In genomic region chr8:47414258-47414525, GRCm38 (mm10) we compare ENCODE assay signal across 9 mouse cellular contexts. TPM values are rescaled to one million over a fixed set of nuclear protein-coding genes. Genes with fewer than 3 reads are reported as not detected.
DNase-seq lines count a peak whose midpoint lies in the region; ATAC-seq and TF ChIP-seq lines count a peak whose summit lies in the region.
"Not testable (repeated sequence)": the region's sequence is repeated elsewhere in the genome, so short reads cannot be mapped to it uniquely, and the experiment has no call there.
"Had no signal": no experiment of that assay in that cellular context is flagged by ENCODE, and none has a peak within 500 bp of the region (broad histone marks: within the 10 kb centered on the region; RNA-seq: fewer than 3 reads in every experiment).

No protein-coding gene starts in this region.

- peaks cover 31% of the 10 kb centered on the region for H3K27me3 ChIP-seq in forebrain, embryonic 15.5 days
- peaks cover 61% of the 10 kb centered on the region for H3K27me3 ChIP-seq in kidney, embryonic 15.5 days
- peaks cover 43% of the 10 kb centered on the region for H3K27me3 ChIP-seq in limb, embryonic 11.5 days (ENCODE audit: control insufficient read depth, insufficient read depth, low read length)
- H3K27me3 ChIP-seq in midbrain, embryonic 13.5 days, result peaks cover 75% of the 10 kb centered on the region
- peaks cover 18% of the 10 kb centered on the region for H3K27me3 ChIP-seq in stomach, embryonic 16.5 days (ENCODE audit: control insufficient read depth, insufficient read depth, low read length)

- TF ChIP-seq CTCF in cortical plate, adult 2 months (IDR thresholded peaks at IDR 0.05; ENCODE audit: extremely low read depth, insufficient read depth, low read length); lung, adult 2 months (IDR thresholded peaks at IDR 0.05; ENCODE audit: insufficient read depth, low read length): not testable (repeated sequence)

- H3K9ac ChIP-seq in forebrain, embryonic 15.5 days (replicated peaks); kidney, embryonic 15.5 days; limb, embryonic 11.5 days (ENCODE audit: low read length); midbrain, embryonic 13.5 days (replicated peaks); stomach, embryonic 16.5 days (ENCODE audit: low read length): not testable (repeated sequence)

- not testable (repeated sequence) for H3K4me1 ChIP-seq in cortical plate, adult 2 months (ENCODE audit: control insufficient read depth, insufficient read depth, low read length); limb, embryonic 11.5 days (ENCODE audit: control insufficient read depth, insufficient read depth, low read length); lung, adult 2 months (ENCODE audit: control insufficient read depth, insufficient read depth, low read length); stomach, embryonic 16.5 days (ENCODE audit: control insufficient read depth, insufficient read depth, low read length)
- H3K4me1 ChIP-seq in forebrain, embryonic 15.5 days, result peaks cover 27% of the 10 kb centered on the region
- peaks cover 36% of the 10 kb centered on the region for H3K4me1 ChIP-seq in kidney, embryonic 15.5 days
- H3K4me1 ChIP-seq in midbrain, embryonic 13.5 days (replicated peaks), result peaks cover 24% of the 10 kb centered on the region

- peak overlapping the region; percentile 98 for H3K4me2 ChIP-seq in forebrain, embryonic 15.5 days (replicated peaks)
- peak overlapping the region; percentile 94 for H3K4me2 ChIP-seq in kidney, embryonic 15.5 days
- H3K4me2 ChIP-seq in limb, embryonic 11.5 days (ENCODE audit: low read depth, severe bottlenecking), result peak overlapping the region; percentile 93; the same call in 1 of the 2 replicates
- H3K4me2 ChIP-seq in midbrain, embryonic 13.5 days (replicated peaks), result peak overlapping the region; percentile 99
- H3K4me2 ChIP-seq in stomach, embryonic 16.5 days (ENCODE audit: low read depth, low read length), result peak overlapping the region; percentile 81

- peak overlapping the region; percentile 45 for H3K4me3 ChIP-seq in cortical plate, adult 2 months (ENCODE audit: insufficient read depth, low read length)
- peak overlapping the region; percentile 62 for H3K4me3 ChIP-seq in forebrain, embryonic 15.5 days
- peak overlapping the region; percentile 79 for H3K4me3 ChIP-seq in kidney, embryonic 15.5 days (replicated peaks)
- H3K4me3 ChIP-seq in limb, embryonic 11.5 days (ENCODE audit: low read depth, low read length), result not testable (repeated sequence)
- H3K4me3 ChIP-seq in lung, adult 2 months (replicated peaks; ENCODE audit: extremely low read depth, low read depth, low read length), result peak overlapping the region; percentile 72
- H3K4me3 ChIP-seq in midbrain, embryonic 13.5 days (replicated peaks), result peak overlapping the region; percentile 55
- peak overlapping the region; percentile 62 for H3K4me3 ChIP-seq in stomach, embryonic 16.5 days (replicated peaks; ENCODE audit: low read length)

- under 1% methylated on average over 8 of the region's 8 CpGs for WGBS in forebrain, embryonic 15.5 days
- 1% methylated on average over 8 of the region's 8 CpGs for WGBS in kidney, embryonic 15.5 days
- under 1% methylated on average over 8 of the region's 8 CpGs for WGBS in limb, embryonic 11.5 days
- 5% methylated on average over 8 of the region's 8 CpGs for WGBS in lung, adult 2 months
- under 1% methylated on average over 8 of the region's 8 CpGs for WGBS in midbrain, embryonic 13.5 days
- under 1% methylated on average over 8 of the region's 8 CpGs for WGBS in stomach, embryonic 16.5 days

- DNase-seq in heart, postnatal 4 days, result peak; percentile 34
- DNase-seq in limb, embryonic 11.5 days (ENCODE audit: low spot score), result not testable (repeated sequence)
- DNase-seq in lung, adult 2 months, result peak; percentile 19

- TF ChIP-seq POLR2A in cortical plate, adult 2 months (IDR thresholded peaks at IDR 0.05; ENCODE audit: extremely low read depth, insufficient read depth, low read length); lung, adult 2 months (IDR thresholded peaks at IDR 0.05; ENCODE audit: borderline replicate concordance, extremely low read depth, low read depth, low read length): not testable (repeated sequence)

- not testable (repeated sequence) for H3K36me3 ChIP-seq in forebrain, embryonic 15.5 days; kidney, embryonic 15.5 days; limb, embryonic 11.5 days (ENCODE audit: control insufficient read depth, insufficient read depth, low read length); midbrain, embryonic 13.5 days; stomach, embryonic 16.5 days (ENCODE audit: control insufficient read depth, insufficient read depth, low read length)

- ATAC-seq in forebrain, embryonic 15.5 days (replicated peaks), result peak; percentile 24
- ATAC-seq in kidney, embryonic 15.5 days (replicated peaks; ENCODE audit: low FRiP score), result peak; percentile 1; the same call in 1 of the 2 replicates
- ATAC-seq in limb, embryonic 11.5 days (ENCODE audit: insufficient number of reproducible peaks, low FRiP score, low TSS enrichment, low read depth); midbrain, embryonic 13.5 days; stomach, embryonic 16.5 days (ENCODE audit: insufficient read depth, low FRiP score): not testable (repeated sequence)

- H3K9me3 ChIP-seq in forebrain, embryonic 15.5 days; kidney, embryonic 15.5 days (replicated peaks); limb, embryonic 11.5 days (ENCODE audit: control insufficient read depth, low read length); midbrain, embryonic 13.5 days; stomach, embryonic 16.5 days (replicated peaks; ENCODE audit: control insufficient read depth, low read length): not testable (repeated sequence)

- H3K27ac ChIP-seq in cortical plate, adult 2 months (ENCODE audit: insufficient read depth, low read length); forebrain, embryonic 15.5 days (replicated peaks); limb, embryonic 11.5 days (replicated peaks; ENCODE audit: low read depth, low read length); midbrain, embryonic 13.5 days: not testable (repeated sequence)
- H3K27ac ChIP-seq in kidney, embryonic 15.5 days, result peak overlapping the region; percentile 94
- H3K27ac ChIP-seq in stomach, embryonic 16.5 days (ENCODE audit: low read length), result peak overlapping the region; percentile 64; the same call in 1 of the 2 replicates

RNA-seq across cellular contexts. Expression of gene Stox2, which starts 32.0 kb away (rescaled TPM):
- polyA plus RNA-seq in cortical plate, adult 2 months (2012; rRNA removed), result 20.3 and 21.5 TPM in 2 replicates
- polyA plus RNA-seq in forebrain, embryonic 15.5 days (2015; fragmentation: Nextera tagmentation; extraction: Ambion mirVana), result 47.2 and 51.9 TPM in 2 replicates
- total RNA-seq in heart, postnatal 4 days (2021), result 10 to 100 TPM; 27.4 to 29.3 TPM
- 12.3 and 13.8 TPM in 2 replicates for polyA plus RNA-seq in kidney, embryonic 15.5 days (2015; fragmentation: Nextera tagmentation; extraction: Ambion mirVana)
- polyA plus RNA-seq in limb, embryonic 11.5 days (2014; fragmentation: Nextera tagmentation; extraction: Ambion mirVana), result 18.5 and 21.5 TPM in 2 replicates
- 2.5 and 3.8 TPM in 2 replicates for polyA plus RNA-seq in lung, adult 2 months (2012; rRNA removed)
- 45.9 and 46.1 TPM in 2 replicates for polyA plus RNA-seq in midbrain, embryonic 13.5 days (2015; fragmentation: Nextera tagmentation; extraction: Ambion mirVana)
- polyA plus RNA-seq in stomach, embryonic 16.5 days (2015; fragmentation: Nextera tagmentation; extraction: Ambion mirVana), result 8.7 and 9.2 TPM in 2 replicates
- total RNA-seq: megakaryocyte-erythroid progenitor cell, adult 5-6 weeks had no signal
